Mouse (Mus musculus) monocyte, adult 5-6 weeks (primary cell): ENCODE data around the gene 2310039H08Rik. TPM values are rescaled to one million over a fixed set of nuclear protein-coding genes. Genes with fewer than 3 reads are reported as not detected.
"Not testable (repeated sequence)": the region's sequence is repeated elsewhere in the genome, so short reads cannot be mapped to it uniquely, and the experiment has no call there.

Source experiments
- ATAC-seq: fragments of 153-309, 156-312 bp; replicated peaks from 2 replicates; pipeline ENCODE4 v1.8.0; 2017; ENCODE audit warnings: mild to moderate bottlenecking; ENCODE audit not compliant: low TSS enrichment, insufficient number of reproducible peaks, severe bottlenecking, poor library complexity, low FRiP score
- total RNA-seq: library from RNA; stranded (forward); fragments of 200-1000, 200-491, 200-594 nt; gene quantifications from 3 replicates; pipeline ENCODE4 v1.2.3, GENCODE M21; 2017

Gene 2310039H08Rik
- total RNA-seq, 1 experiment from 2014 or later = 4.2 TPM

- ATAC-seq = peak; percentile 83
These were observed 21.2 kb upstream of the 2310039H08Rik start for GRCm38 (mm10) chr17:46751056-46751793.

DNA sequence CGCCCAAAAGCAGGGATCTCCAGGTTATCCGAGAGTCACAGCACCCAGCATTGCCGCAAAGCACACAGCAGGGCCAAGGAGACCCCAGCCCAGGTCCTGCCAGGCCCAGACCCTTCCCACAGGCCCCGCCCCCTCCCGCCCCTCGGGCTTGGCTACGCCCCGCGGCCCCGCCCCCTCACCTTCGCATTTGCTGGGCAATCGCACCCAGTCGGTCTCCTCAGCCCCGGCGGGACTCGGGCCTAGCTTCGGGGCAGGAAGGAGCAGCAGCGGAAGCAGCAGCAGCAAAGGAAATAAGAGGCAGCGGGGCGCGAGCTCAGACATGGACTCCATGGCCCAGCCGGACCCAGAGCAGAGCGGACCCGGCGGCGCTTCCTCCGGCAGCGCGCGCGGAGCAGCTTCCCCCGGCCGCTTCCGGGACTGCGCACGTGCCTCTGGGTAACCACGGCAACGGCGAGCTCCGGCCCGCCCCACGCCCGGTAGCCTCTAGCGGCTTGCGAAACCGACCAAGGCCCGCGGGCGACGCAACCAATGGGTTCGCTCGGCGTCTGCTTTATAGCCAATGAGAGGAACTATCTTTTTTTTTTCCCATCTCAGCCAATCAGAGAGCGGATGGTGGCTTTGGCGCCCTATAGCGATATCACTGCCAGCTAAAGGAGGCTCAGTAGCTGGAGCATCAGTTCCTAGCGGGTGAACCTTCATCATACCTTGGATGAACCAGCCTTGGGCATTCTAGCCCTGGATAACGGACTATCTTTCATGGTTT is 20.5 kb upstream of the 2310039H08Rik start, which contains the start of gene Cnpy3:
Cnpy3 (minus strand) TSS at position 421 of the 763 bp plus-strand sequence.
- ATAC-seq = peak; percentile 91

DNA sequence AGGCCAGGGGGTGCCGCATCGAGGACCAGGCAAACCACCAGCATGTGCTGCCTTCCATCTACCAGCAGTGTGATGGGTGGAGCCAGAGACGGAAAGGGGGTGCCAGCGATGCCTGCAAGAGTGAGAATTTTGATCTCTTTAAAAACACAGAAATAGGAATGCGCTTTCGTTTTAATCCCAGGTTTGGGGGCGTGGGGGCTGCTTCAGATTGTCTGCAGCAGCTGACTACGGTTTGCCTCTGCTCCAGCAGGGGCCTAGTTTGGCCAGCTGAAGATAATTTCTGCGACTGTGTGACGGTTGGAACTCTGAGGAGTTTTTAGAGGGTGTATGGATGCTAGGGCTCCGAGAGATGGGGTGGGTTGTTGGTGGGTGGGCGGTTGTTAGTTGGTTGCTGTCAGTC is 13.7 kb upstream of the 2310039H08Rik start:
- ATAC-seq = no peak

- no peak for ATAC-seq
These were observed 8.9 kb upstream of the 2310039H08Rik start, which contains the start of gene Ptcra for GRCm38 (mm10) chr17:46763544-46763943. Ptcra (minus strand) TSS chr17:46763712.

DNA sequence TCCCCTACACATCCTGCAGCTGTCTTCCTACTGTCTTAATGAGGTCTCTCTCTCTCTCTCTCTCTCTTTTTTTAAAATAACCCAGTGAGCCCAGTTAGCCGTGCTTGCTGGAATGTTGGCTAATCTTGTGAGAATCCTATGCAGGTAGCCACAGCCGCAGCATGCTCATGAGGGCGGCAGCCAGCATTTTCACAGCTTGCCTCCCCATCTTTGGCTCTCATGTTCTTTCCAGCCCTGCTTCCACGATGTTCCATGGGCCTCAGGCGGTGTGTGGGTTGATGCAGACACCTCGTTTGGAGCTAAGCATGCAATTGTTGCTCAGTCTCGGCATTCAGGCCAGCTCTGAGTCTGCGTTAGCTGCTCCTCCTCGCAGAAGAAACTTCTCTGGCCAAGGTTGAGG is 7.5 kb upstream of the 2310039H08Rik start:
- not testable (repeated sequence) for ATAC-seq

GRCm38 (mm10) chr17:46767868-46768267 is 4.6 kb upstream of the 2310039H08Rik start:
- no peak for ATAC-seq

DNA sequence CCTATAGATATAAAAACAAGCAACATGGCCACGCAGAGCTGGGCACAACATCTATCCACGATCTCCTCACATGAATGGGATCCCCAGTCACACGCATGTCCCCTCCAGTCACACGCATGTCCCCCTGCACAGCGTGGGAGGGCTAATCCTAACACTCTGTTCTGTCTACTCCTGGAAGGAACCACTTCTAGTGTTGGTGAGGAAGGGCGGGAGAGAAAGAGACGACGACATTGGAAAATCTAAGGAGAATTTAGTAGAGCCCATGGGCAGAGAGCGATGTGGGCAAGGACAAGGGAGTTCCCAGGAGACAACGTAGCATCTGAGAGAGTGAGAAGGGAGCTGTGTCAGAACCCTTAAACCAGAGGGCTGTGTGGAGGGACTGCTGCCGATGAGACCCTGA is 1.9 kb upstream of the 2310039H08Rik start:
- ATAC-seq = no peak

- ATAC-seq = no peak
These were observed 1.4 kb upstream of the 2310039H08Rik start for GRCm38 (mm10) chr17:46771025-46771424.

- no peak for ATAC-seq
These were observed 819 bp upstream of the 2310039H08Rik start for GRCm38 (mm10) chr17:46771616-46772015.

GRCm38 (mm10) chr17:46772038-46772403 is 414 bp upstream of the 2310039H08Rik start:
- ATAC-seq = no peak

DNA sequence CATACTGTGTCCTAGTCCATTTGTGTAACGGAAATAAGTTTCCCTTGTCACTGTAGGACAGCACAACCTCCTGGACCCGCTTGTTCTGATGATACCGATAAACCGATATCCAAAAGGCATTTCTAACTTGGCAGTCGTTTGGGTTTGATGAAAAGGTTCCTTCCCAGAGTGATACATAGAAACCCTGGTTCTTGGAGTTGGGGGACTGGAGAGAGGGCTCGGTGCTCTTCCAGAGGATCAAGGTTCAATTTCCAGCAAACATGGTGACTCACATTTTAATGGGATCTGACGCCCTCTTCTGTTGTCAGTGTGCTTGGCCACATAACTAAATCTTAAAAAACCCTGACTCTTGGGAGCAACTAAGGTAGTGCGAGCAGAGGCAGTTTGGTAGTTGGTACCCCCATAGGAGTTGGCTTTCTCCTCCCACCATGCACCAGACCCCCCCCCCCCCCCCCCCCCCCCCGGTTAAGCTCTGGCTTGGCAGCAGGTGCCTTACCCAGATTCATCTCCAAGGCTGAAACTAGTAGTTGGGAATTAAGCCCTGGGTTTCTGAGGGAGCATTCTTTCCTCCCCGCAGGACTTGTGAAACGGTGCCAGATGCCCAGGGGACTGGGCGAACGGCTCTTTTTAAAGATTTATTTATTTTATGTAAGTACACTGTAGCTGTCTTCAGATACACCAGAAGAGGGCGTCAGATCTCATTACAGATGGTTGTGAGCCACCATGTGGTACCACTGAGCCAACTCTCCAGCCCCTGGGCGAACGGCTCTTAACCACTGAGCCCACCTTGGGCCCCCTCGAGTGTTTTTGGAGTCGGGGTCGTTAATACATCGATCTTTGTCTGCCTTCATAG is 1.1 kb downstream of the 2310039H08Rik start:
- no peak for ATAC-seq

GRCm38 (mm10) chr17:46774131-46774472 is 1.7 kb downstream of the 2310039H08Rik start:
- no peak for ATAC-seq

GRCm38 (mm10) chr17:46775070-46775469 is 2.6 kb downstream of the 2310039H08Rik start:
- no peak for ATAC-seq

- ATAC-seq = no peak
These were observed 3.7 kb downstream of the 2310039H08Rik start for GRCm38 (mm10) chr17:46776087-46776486.

GRCm38 (mm10) chr17:46781876-46782275 is 9.4 kb downstream of the 2310039H08Rik start:
- ATAC-seq = no peak

- ATAC-seq = peak; percentile 95
These were observed 10.1 kb downstream of the 2310039H08Rik start, which contains the start of gene Rpl7l1 for GRCm38 (mm10) chr17:46782341-46783221. Rpl7l1 (minus strand) TSS chr17:46782672.

DNA sequence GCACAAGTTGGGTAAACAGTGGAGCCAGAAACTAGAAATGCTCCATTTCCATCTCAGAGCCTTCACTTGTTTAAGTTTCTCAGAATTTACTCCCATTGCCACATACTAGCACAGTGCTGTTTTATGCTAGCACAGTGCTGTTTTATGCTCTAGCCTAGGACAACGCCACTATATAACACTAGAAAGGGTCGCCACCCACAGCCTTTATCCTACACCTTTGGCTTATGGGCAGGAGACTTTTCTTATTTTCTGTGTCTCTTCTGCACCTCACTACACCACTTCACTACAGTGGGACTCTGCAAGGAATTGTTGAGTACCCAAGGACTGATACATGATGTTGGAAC is 10.8 kb downstream of the 2310039H08Rik start:
- ATAC-seq = no peak; the same call in 1 of the 2 replicates

DNA sequence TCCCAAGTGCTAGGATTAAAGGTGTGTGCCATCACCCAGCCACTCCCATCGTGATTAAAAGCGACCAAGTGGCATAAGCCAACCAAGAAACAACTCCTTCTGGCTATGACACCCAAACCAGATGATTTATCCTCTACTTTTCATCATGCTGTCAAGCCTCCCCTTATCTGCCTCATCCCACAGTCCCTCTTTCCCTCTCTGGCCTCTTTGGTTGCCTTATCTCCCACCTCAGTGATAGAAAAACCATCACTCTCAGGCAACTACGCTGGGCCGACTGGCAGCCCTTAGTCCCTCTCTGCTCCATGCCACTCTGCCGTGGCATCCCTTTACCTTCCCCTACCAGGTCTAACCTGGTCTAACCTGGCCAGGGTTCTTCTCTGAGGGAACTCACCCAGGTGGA is 14.5 kb downstream of the 2310039H08Rik start:
- no peak for ATAC-seq
